Mouse (Mus musculus) spleen, postnatal 14 days (tissue): ENCODE results near the gene Trib2.

Experiments
- DNase-seq, 2 experiments: peaks; one replicate each; pipeline ENCODE4 v3.0.0; 2021 to 2022; ENCODE audit warnings: low spot score in 2 of 2

Trib2 gene

GRCm38 (mm10) chr12:15816740-15817178, at the start of gene Trib2:
Gene Trib2, minus strand, starts transcription at chr12:15816922.
- DNase-seq: peak; percentile 75 to 83

- DNase-seq: no peak
Measured at GRCm38 (mm10) chr12:15858005-15858404, 41.3 kb upstream of the Trib2 start.

- DNase-seq: no peak
Measured at GRCm38 (mm10) chr12:15855891-15856290, 39.2 kb upstream of the Trib2 start.

GRCm38 (mm10) chr12:15852781-15853180, 36.1 kb upstream of the Trib2 start:
- DNase-seq: no peak

GRCm38 (mm10) chr12:15852031-15852430, 35.3 kb upstream of the Trib2 start:
- no peak for DNase-seq

GRCm38 (mm10) chr12:15850441-15850895, 33.7 kb upstream of the Trib2 start:
- DNase-seq: no peak

- DNase-seq: no peak
Measured at GRCm38 (mm10) chr12:15849861-15850294, 33.2 kb upstream of the Trib2 start.

GRCm38 (mm10) chr12:15848391-15848790, 31.7 kb upstream of the Trib2 start:
- DNase-seq: no peak

GRCm38 (mm10) chr12:15844701-15845100, 28.0 kb upstream of the Trib2 start:
- no peak for DNase-seq

- DNase-seq: no peak
Measured at GRCm38 (mm10) chr12:15840864-15841557, 24.3 kb upstream of the Trib2 start.

- no peak for DNase-seq
Measured at GRCm38 (mm10) chr12:15838201-15838600, 21.5 kb upstream of the Trib2 start.

- no peak for DNase-seq
Measured at GRCm38 (mm10) chr12:15837566-15837965, 20.8 kb upstream of the Trib2 start.

GRCm38 (mm10) chr12:15832674-15833052, 15.9 kb upstream of the Trib2 start:
- no peak for DNase-seq

- no peak for DNase-seq
Measured at GRCm38 (mm10) chr12:15831941-15832673, 15.4 kb upstream of the Trib2 start.

GRCm38 (mm10) chr12:15830750-15831149, 14.0 kb upstream of the Trib2 start:
- DNase-seq: no peak

- DNase-seq: no peak
Measured at GRCm38 (mm10) chr12:15828815-15829398, 12.2 kb upstream of the Trib2 start.

GRCm38 (mm10) chr12:15821019-15821418, 4.3 kb upstream of the Trib2 start:
- no peak for DNase-seq

- no peak for DNase-seq
Measured at GRCm38 (mm10) chr12:15817365-15817764, 643 bp upstream of the Trib2 start.

GRCm38 (mm10) chr12:15816254-15816605, 492 bp downstream of the Trib2 start:
- DNase-seq: peak; percentile 16 to 21

GRCm38 (mm10) chr12:15815576-15816253, 1.0 kb downstream of the Trib2 start:
- DNase-seq: peak; percentile 28 to 52

- peak in 1 of 2 experiments; percentile 21 for DNase-seq
Measured at GRCm38 (mm10) chr12:15815170-15815575, 1.5 kb downstream of the Trib2 start.
